Mouse (Mus musculus): ENCODE measurements around the gene Jph3. TPM values are rescaled to one million over a fixed set of nuclear protein-coding genes. Genes with fewer than 3 reads are reported as not detected.

Jph3 gene
- total RNA-seq, 1 experiment from 2014 or later = 3.2 TPM

DNA sequence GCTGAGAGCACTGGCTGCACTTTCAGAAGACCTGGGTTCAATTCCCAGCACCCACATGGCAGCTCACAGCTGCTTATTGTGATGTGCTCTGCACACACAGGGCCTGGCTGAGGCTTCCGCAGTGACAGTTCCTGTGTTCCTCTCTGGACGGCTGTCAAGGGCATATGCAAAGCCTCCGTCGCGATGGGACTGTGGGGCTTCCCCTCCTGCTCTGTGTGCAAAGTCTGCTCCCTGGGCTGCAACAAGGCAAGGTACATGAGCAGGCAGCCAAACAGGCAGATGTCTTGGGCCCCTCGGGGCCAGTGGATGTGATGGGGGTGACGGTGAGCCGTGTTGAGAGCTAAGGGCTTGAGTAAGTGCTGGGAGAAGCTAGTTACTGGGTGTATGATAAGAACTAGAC lies 59.4 kb downstream of the Jph3 start:
- no peak for DNase-seq

- no peak for DNase-seq
Measured at GRCm38 (mm10) chr8:121792159-121792558, 62.7 kb downstream of the Jph3 start.

DNA sequence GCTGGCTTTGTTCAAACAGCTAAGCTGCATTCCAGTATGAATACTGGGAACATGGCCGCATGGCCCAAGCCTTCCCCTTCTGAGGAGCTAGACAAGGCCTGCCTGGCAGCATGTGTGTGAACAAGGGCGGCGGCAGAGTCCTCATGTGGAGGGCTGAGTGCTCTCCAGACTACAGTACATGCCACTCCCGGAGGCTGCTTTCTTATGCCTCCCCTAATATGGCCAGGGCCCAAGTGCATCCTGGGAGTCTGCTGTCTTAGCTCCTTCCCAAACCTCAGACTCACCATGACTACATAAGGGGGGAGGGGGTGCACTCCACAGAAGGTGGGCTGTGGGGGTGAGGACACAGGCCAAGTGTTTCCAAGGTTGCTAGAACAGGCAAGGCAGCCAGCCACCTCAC lies 63.2 kb downstream of the Jph3 start:
- DNase-seq = no peak

GRCm38 (mm10) chr8:121794151-121794550 lies 64.7 kb downstream of the Jph3 start:
- DNase-seq = no peak

- DNase-seq = no peak
Measured at GRCm38 (mm10) chr8:121795461-121795860, 66.0 kb downstream of the Jph3 start.

DNA sequence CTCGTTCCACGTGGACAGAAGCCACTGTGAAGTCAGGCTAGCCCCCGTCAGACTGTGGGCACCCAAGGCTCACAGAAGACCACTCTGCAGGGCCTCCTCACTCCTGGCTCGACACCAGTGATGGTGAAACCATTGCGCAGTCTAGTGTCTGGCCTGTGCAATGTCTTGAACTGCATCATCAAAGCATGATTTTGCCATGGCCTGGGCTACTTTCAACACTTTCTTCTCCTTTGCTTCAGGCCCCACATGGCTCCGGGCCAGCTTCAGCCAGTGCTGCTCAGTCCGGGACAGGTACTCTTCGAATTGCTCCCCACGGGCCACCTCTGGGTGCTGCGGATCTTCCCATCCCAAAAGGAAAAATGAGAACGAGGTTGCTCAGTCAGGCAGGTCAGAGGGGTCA lies 67.0 kb downstream of the Jph3 start:
- DNase-seq = no peak

DNA sequence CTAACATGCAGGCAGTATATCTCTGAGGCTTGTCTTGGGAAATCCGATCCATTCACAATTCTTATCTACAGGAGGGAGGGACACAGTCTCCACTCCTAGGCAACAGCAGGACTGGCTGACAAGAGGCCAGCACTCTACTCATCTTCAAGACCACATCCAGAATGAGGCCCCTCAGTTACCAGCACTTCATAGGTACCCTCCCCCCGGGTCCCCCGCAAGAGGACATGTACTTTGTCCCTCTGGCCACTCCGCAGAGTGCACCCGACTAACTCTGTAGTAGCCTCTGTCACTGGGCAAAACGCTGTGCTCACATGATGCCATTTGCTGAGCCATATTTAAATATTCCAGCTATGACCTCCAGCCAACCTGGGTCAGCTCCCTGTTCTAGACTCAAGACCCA lies 69.0 kb downstream of the Jph3 start:
- no peak for DNase-seq

DNA sequence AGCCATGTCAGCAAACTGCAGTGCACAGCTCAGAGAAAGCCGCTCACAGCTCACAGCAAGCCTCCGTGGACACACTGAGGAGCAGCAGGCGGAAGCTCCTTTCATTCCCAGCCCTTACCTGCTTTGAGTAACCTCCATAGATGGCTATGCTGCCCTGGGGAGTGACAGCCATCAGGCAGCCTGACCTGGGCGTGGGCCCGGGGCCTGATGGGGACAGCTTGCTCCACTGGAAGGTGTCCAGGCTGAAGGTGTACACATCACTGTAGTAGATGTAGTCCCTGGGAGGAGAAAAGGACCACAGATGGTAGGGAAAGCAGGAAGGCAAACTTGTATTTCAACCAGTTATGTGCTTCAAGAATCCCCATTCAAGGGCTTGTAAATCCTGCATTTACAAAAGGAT lies 75.4 kb downstream of the Jph3 start:
- no peak for DNase-seq

GRCm38 (mm10) chr8:121806126-121806525 lies 76.7 kb downstream of the Jph3 start:
- DNase-seq = no peak

GRCm38 (mm10) chr8:121808032-121808431 lies 78.6 kb downstream of the Jph3 start:
- no peak for DNase-seq

GRCm38 (mm10) chr8:121809524-121810155 lies 80.2 kb downstream of the Jph3 start:
- DNase-seq = no peak

DNA sequence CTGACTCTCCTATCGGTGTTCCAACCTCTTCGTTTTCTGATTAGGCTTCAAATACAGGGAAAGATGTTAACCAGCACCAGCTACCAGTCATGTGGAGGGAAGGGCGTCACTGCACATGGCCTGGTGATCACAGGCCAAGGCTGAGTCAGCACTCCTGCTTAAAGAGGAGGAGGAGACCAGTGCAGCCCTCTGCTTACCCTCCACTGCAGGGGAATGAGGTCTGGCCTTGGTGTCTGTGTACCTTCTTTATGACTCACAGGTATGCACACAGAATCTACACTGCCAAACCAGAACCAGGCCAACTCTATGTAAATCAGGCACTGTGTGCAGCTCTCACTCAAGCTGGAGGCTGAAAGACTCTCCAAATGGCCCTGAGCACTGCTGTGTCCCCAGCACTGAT lies 82.1 kb downstream of the Jph3 start:
- DNase-seq = no peak

- no peak for DNase-seq
Measured at GRCm38 (mm10) chr8:121811931-121812570, 82.6 kb downstream of the Jph3 start.

DNA sequence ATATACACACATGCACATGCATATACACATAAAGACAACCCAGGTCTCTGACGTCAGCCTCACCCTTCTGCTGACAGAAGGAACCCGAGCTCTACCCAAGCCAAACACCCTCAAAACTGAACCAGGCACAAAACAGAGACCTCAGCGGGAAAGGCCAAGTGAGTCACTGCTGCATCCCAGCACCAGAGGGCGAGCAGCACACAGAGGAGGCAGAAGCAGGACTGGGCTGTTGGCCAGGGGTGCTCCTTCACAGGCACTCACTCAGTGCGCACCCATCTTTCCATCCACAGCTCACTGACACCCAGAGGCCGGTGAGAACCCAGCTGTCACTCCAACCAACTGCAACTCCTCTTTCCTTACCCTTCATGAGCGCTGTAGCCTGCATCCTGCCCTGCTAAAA lies 88.8 kb downstream of the Jph3 start:
- DNase-seq = no peak

- DNase-seq = no peak
Measured at GRCm38 (mm10) chr8:121820840-121821239, 91.4 kb downstream of the Jph3 start.

DNA sequence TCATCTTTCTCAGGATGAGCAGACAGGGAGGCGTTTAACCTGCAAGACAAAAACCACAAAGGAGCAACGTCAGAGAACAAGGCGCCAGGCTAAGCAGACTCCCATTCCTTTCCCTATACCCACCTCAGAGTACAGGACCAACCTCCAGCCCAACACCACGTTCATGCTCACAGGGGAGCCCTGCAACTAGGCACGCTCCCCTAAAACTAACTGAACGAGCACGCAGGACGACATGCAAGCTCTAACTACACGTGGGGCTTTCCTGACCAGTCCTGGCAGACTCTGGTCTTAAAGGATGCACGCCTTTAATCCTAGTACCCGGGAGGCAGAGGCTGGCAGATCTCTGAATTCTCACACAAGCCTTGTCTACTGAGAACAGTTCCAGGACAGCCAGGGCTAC lies 91.9 kb downstream of the Jph3 start:
- DNase-seq = no peak

GRCm38 (mm10) chr8:121821770-121822169 lies 92.3 kb downstream of the Jph3 start:
- no peak for DNase-seq

DNA sequence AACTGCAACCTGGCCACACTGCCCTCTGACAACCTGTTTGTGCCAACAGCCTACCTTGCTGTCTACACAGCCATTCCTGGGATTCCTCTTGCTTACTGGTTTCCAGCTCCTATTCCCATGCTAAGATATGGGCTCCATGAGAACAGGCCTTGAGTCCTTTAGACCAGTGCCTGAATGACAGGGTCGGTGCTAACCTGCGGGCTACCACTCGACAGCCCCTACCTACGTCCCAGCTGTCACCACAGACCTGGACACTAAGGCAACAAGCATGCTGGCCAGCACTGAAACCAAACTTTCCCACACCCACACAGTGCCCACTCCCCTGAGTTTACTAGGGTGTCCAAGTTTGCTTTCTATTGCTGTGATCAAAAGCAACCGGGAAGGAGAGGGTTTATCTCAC lies 98.3 kb downstream of the Jph3 start:
- no peak for DNase-seq

DNA sequence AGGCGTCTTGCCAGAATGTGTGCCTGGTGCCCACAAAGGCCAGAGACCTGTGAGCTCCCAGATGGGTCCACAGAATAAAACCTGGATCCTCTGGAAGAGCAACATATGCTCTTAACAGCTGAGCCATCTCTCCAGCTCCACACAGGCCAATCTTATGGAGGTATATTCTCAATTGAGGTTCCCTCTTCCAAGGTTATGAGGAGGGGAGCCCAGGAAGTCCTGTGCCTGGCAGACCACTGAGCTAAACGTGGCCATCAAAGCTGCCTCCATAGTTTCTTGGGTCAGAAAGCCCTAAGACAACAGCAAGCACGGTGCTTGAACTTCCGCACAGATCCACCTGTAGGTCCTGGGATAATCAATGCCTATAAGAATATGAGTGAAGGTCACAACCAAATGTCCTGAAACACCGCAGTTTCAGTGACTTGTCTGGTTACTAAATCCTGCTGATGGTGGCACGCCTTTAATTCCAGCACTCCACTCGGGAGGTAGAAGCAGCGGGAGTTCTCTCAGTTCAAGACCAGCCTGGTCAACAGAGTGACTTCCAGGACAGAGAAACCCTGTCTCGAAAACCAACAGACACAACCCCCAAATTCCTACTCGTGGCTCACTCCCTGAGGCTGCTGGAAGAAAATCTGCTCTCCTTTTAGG lies 99.1 kb downstream of the Jph3 start:
- no peak for DNase-seq

GRCm38 (mm10) chr8:121829048-121829776 lies 99.8 kb downstream of the Jph3 start, which contains the start of gene Klhdc4:
Gene Klhdc4 (minus strand): TSS chr8:121829569.
- peak; percentile 84 for DNase-seq

DNA sequence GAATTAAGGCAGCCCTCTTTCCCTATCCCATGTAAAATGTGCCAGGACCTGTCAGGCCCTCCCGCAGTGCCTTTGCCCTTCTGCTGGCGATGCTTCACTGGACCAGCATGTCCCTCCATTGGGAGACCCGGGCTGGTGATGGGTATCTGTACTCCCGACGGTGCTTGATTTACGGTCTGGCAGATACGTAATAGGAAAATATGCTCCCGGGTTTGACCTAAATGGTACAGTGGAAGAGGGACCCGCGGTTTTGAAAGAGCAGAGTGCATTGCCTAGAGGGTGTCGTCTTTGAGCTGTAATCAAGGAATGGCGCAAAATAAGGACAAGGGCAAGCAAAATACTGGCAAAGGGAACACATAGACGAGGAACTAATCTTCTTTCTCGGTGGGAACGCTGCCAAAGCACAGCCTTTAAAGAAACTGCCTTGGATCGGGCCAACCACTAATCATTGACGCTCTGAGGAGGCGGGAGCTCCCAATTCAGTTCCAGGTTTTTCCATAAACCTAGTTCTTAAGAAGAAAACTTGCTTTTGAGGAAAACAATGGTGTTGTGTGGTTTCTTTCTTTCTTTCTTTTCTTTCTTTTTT lies 100.4 kb downstream of the Jph3 start:
- no peak for DNase-seq

- DNase-seq = no peak
Measured at GRCm38 (mm10) chr8:121832061-121832460, 102.6 kb downstream of the Jph3 start.

- DNase-seq = peak; percentile 73
Measured at GRCm38 (mm10) chr8:121832503-121832902, 103.1 kb downstream of the Jph3 start.
